Mouse (Mus musculus): ENCODE results near the gene Itm2b.

- TF ChIP-seq CTCF (IDR thresholded peaks at IDR 0.05): no peak
- TF ChIP-seq EP300 (IDR thresholded peaks at IDR 0.05): no peak
Measured at GRCm38 (mm10) chr14:73433487-73433886, 48.4 kb upstream of the Itm2b start.
